Mouse (Mus musculus): ENCODE results near the gene Bmf. TPM values are rescaled to one million over a fixed set of nuclear protein-coding genes. Genes with fewer than 3 reads are reported as not detected.

The Bmf gene
- polyA plus RNA-seq (2014; fragmentation: Illumina TruSeq; extraction: RNeasy Lipid Tissue Mini Kit (QIAGEN cat#74804); ENCODE audit: low replicate concordance), result 2.9 TPM

DNA sequence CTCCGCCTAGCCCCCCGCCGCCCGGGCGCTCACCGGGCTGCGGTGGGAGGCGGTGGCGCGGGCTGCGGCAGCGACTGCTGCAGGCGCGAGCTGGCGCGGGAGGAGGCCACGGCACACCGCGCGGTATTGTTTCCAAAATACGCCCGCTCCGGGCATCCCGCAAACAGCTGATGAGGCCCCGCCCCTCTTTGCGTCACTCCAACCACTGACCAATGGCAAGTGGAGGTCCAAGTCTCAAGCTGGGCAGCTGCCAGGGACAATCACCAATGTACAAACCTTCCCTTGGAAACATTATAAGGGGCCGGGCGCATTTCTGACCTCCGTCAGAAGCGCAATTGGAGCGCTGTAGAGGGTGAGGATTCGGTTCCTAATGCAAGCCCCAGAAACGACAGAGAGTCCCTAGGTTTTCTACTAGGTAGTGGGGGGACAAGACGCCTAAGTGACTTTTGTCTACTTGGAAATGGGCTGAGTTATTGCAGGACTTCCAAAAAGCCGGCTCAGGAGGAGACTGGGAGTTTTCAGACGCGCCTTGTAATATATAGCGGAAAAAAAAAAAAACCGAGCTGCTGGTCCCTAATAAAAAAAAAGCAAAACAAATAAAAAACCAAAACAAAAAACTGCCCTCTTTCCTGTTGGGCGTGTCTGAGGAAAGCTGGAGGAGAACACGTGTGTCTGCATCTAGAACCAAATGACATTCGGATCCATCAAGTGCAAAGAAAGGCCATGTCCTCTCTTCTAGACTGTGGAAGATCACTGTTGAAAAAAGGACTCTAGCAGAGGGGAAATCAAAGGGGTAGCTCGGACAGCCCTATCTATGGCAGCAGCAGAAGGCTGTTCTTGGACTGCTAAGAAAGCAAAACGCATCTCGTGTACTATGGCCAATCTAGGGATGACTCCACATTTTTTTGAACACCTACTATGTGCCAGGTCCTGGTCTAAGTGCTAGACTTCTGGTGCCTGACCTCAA lies at the start of gene Bmf:
TSS of gene Bmf (minus strand) at position 181 of the 967 bp plus-strand sequence.

GRCm38 (mm10) chr2:118597673-118598568 lies 48.4 kb upstream of the Bmf start, which contains the start of gene Bub1b:
Bub1b (plus strand) TSS chr2:118598211.

GRCm38 (mm10) chr2:118479550-118479909 lies 70.0 kb downstream of the Bmf start, which contains the start of gene Srp14:
Srp14 (minus strand) TSS chr2:118479711.

Other genes starting within 250 kb of the Bmf start
- gene Gpr176, start 176.3 kb downstream of the Bmf start, polyA plus RNA-seq (2014; fragmentation: Illumina TruSeq; extraction: RNeasy Lipid Tissue Mini Kit (QIAGEN cat#74804); ENCODE audit: low replicate concordance), result not detected
- 4.0 TPM for gene Eif2ak4, start 161.1 kb downstream of the Bmf start, polyA plus RNA-seq (2014; fragmentation: Illumina TruSeq; extraction: RNeasy Lipid Tissue Mini Kit (QIAGEN cat#74804); ENCODE audit: low replicate concordance)
- 50.6 TPM for gene Srp14, start 70.0 kb downstream of the Bmf start, polyA plus RNA-seq (2014; fragmentation: Illumina TruSeq; extraction: RNeasy Lipid Tissue Mini Kit (QIAGEN cat#74804); ENCODE audit: low replicate concordance)
- 11.1 TPM for gene Bub1b, start 48.5 kb upstream of the Bmf start, polyA plus RNA-seq (2014; fragmentation: Illumina TruSeq; extraction: RNeasy Lipid Tissue Mini Kit (QIAGEN cat#74804); ENCODE audit: low replicate concordance)
- 0.22 TPM for gene Pak6, start 113.6 kb upstream of the Bmf start, polyA plus RNA-seq (2014; fragmentation: Illumina TruSeq; extraction: RNeasy Lipid Tissue Mini Kit (QIAGEN cat#74804); ENCODE audit: low replicate concordance)
- gene Ankrd63, start 154.3 kb upstream of the Bmf start, polyA plus RNA-seq (2014; fragmentation: Illumina TruSeq; extraction: RNeasy Lipid Tissue Mini Kit (QIAGEN cat#74804); ENCODE audit: low replicate concordance), result 0.37 TPM
- gene Plcb2, start 178.8 kb upstream of the Bmf start, polyA plus RNA-seq (2014; fragmentation: Illumina TruSeq; extraction: RNeasy Lipid Tissue Mini Kit (QIAGEN cat#74804); ENCODE audit: low replicate concordance), result 1.2 TPM
- gene Inafm2, start 196.1 kb upstream of the Bmf start, polyA plus RNA-seq (2014; fragmentation: Illumina TruSeq; extraction: RNeasy Lipid Tissue Mini Kit (QIAGEN cat#74804); ENCODE audit: low replicate concordance), result 11.9 TPM
- gene Ccdc9b, start 213.0 kb upstream of the Bmf start, polyA plus RNA-seq (2014; fragmentation: Illumina TruSeq; extraction: RNeasy Lipid Tissue Mini Kit (QIAGEN cat#74804); ENCODE audit: low replicate concordance), result 0.89 TPM
- 16.7 TPM for gene Phgr1, start 223.1 kb upstream of the Bmf start, polyA plus RNA-seq (2014; fragmentation: Illumina TruSeq; extraction: RNeasy Lipid Tissue Mini Kit (QIAGEN cat#74804); ENCODE audit: low replicate concordance)
- 0.67 TPM for gene Disp2, start 230.0 kb upstream of the Bmf start, polyA plus RNA-seq (2014; fragmentation: Illumina TruSeq; extraction: RNeasy Lipid Tissue Mini Kit (QIAGEN cat#74804); ENCODE audit: low replicate concordance)

All from small intestine, adult 10 weeks (tissue).